Mouse (Mus musculus): Measurements from ENCODE around the gene Akain1.

- TF ChIP-seq CHD1 (IDR thresholded peaks at IDR 0.05; ENCODE audit: low read depth, low read length) (no peak), CTCF (conservative IDR thresholded peaks at IDR 0.05 in 1 of 2, IDR thresholded peaks at IDR 0.05 in 1 of 2; ENCODE audit: low read depth in 2 of 2, low read length in 2 of 2) (no peak)
Measured at GRCm38 (mm10) chr17:69421592-69421991, 17.5 kb upstream of the Akain1 start.
